Mouse (Mus musculus) CH12.LX (cell line): Measurements from ENCODE around the gene Mark4. TPM values are rescaled to one million over a fixed set of nuclear protein-coding genes. Genes with fewer than 3 reads are reported as not detected.

Experiments used
- DNase-seq: peaks from one replicate; pipeline ENCODE4 v3.0.0-alpha.2; 2013; ENCODE audit errors: extremely low read depth
- H3K27ac ChIP-seq: 2 replicates; pipeline ENCODE4 v1.5.1; 2012; ENCODE audit warnings: low read depth, mild to moderate bottlenecking, control low read depth, moderate library complexity; ENCODE audit not compliant: insufficient read depth
- H3K27me3 ChIP-seq: replicated peaks from 2 replicates; pipeline ENCODE3; 2012; ENCODE audit warnings: inconsistent platforms
- H3K36me3 ChIP-seq, 2 experiments: replicated peaks in 1 of 2; 2 replicates each; pipeline versions ENCODE3 to v1.6.1; 2012; ENCODE audit warnings: inconsistent platforms in 1 of 2, low read length in 1 of 2, mild to moderate bottlenecking in 1 of 2, mixed read lengths in 1 of 2, moderate library complexity in 1 of 2; ENCODE audit not compliant: control insufficient read depth in 1 of 2, insufficient read depth in 1 of 2
- H3K4me1 ChIP-seq, 2 experiments: 2 replicates each; pipeline ENCODE4 v1.6.1; 2012; ENCODE audit warnings: inconsistent platforms in 1 of 2, moderate library complexity in 1 of 2; ENCODE audit not compliant: insufficient read depth in 2 of 2, control insufficient read depth in 1 of 2
- H3K4me2 ChIP-seq: 2 replicates; pipeline ENCODE4 v1.6.1; 2012; ENCODE audit warnings: low read depth, mild to moderate bottlenecking, control low read depth; ENCODE audit not compliant: poor library complexity, insufficient read depth, severe bottlenecking
- H3K4me3 ChIP-seq, 3 experiments: fragments of 150-350 bp in 1 of 3; sonication (generic) in 1 of 3; replicated peaks in 1 of 3; 2 replicates each; pipeline versions ENCODE3 to v1.5.1; 2011 to 2012; ENCODE audit warnings: low read depth in 2 of 3, low read length in 2 of 3, mild to moderate bottlenecking in 2 of 3, moderate library complexity in 2 of 3, control low read depth in 1 of 3, improper control_type of control experiment in 1 of 3, inconsistent platforms in 1 of 3, mixed read lengths in 1 of 3; ENCODE audit not compliant: poor library complexity in 1 of 3
- H3K79me2 ChIP-seq: replicated peaks from 2 replicates; pipeline ENCODE4 v1.6.1; 2012; ENCODE audit warnings: mild to moderate bottlenecking, moderate library complexity; ENCODE audit not compliant: control insufficient read depth, poor library complexity, insufficient read depth, severe bottlenecking; ENCODE audit errors: extremely low read depth
- H3K9ac ChIP-seq: 2 replicates; pipeline ENCODE4 v1.6.1; 2012; ENCODE audit warnings: low read depth, mild to moderate bottlenecking, control low read depth, moderate library complexity; ENCODE audit not compliant: insufficient read depth
- H3K9me3 ChIP-seq: replicated peaks from 2 replicates; pipeline ENCODE3; 2012; ENCODE audit warnings: low read length, inconsistent platforms, mixed read lengths
- BHLHE40 ChIP-seq: IDR thresholded peaks from 2 replicates; pipeline ENCODE4 v1.6.1; 2011; ENCODE audit warnings: mild to moderate bottlenecking, low read depth, low read length, improper control_type of control experiment
- MYC ChIP-seq: IDR thresholded peaks from 2 replicates; pipeline ENCODE4 v1.6.1; 2011; ENCODE audit warnings: low read depth, mild to moderate bottlenecking, improper control_type of control experiment, low read length
- NRF1 ChIP-seq: IDR thresholded peaks from 2 replicates; pipeline ENCODE4 v1.6.1; 2014; ENCODE audit warnings: low read depth, mild to moderate bottlenecking, inconsistent platforms, low read length, improper control_type of control experiment, moderate library complexity
- RCOR1 ChIP-seq: conservative IDR thresholded peaks from 2 replicates; pipeline ENCODE4 v1.6.1; 2012; ENCODE audit warnings: low read depth, mild to moderate bottlenecking, inconsistent platforms, low read length, improper control_type of control experiment
- USF2 ChIP-seq: conservative IDR thresholded peaks from 2 replicates; pipeline ENCODE4 v1.6.1; 2011; ENCODE audit warnings: low read depth, low read length, improper control_type of control experiment
- dilution Hi-C: fragments of 300-500 bp; cut with MboI; formaldehyde crosslinking; loops from 2 replicates; pipeline ENCODE4 v1.14.3; 2020; ENCODE audit warnings: low sequenced_read_pairs; ENCODE audit not compliant: extremely low pct_unique_long_range_greater_than_20kb, extremely low pct_ligation_motif_present
- in situ Hi-C: fragments of 300-500 bp; cut with MboI; formaldehyde crosslinking; loops from 3 replicates; pipeline ENCODE4 v1.14.3; 2019; ENCODE audit warnings: low sequenced_read_pairs, low pct_ligation_motif_present, low pct_unique_long_range_greater_than_20kb, mixed read lengths
- polyA plus RNA-seq: library from polyadenylated mRNA; unstranded; fragments of >175 nt; gene quantifications from 2 replicates; pipeline ENCODE4 v1.2.1, GENCODE M21; 2012; ENCODE audit warnings: low read depth; ENCODE audit not compliant: insufficient read length
- total RNA-seq, 2 experiments: library from RNA; depleted of rRNA; stranded (reverse); fragments of 300-350 nt in 1 of 2; fragments of >200 nt in 1 of 2; gene quantifications; 2 replicates each; pipeline ENCODE4 v1.2.3; 2012 to 2014

The Mark4 gene
- total and polyA plus RNA-seq, 3 experiments: 1.7 to 11.9 (median 7.3) TPM

GRCm38 (mm10) chr7:19464367-19465307, 6.0 kb upstream of the Mark4 start:
- Histone ChIP-seq H3K27ac (no peak overlapping the region), H3K4me2 (no peak overlapping the region), H3K4me3 (no peak overlapping the region), H3K9me3 (peaks cover 8% of the 10 kb centered on the region), H3K36me3 (no peaks in the 10 kb centered on the region), H3K4me1 (peaks cover 2 to 13% of the 10 kb centered on the region in 2 experiments), H3K9ac (no peak overlapping the region), H3K27me3 (peaks cover 53% of the 10 kb centered on the region), H3K79me2 (no peaks in the 10 kb centered on the region)
- no peak for DNase-seq
- in situ Hi-C loops (no loop called here), dilution Hi-C loops (no loop called here)
- no peak for TF ChIP-seq NRF1

GRCm38 (mm10) chr7:19462884-19463381, 4.3 kb upstream of the Mark4 start, which contains the start of gene Exoc3l2:
TSS of gene Exoc3l2 (plus strand) at chr7:19463331.
- in situ Hi-C loops: no loop called here
- Histone ChIP-seq H3K4me1 (peaks cover 5 to 17% of the 10 kb centered on the region in 2 experiments), H3K36me3 (no peaks in the 10 kb centered on the region), H3K27me3 (peaks cover 47% of the 10 kb centered on the region), H3K4me3 (no peak within 1 kb of the TSS), H3K4me2 (no peak within 1 kb of the TSS), H3K79me2 (no peaks in the 10 kb centered on the region), H3K9me3 (no peaks in the 10 kb centered on the region), H3K9ac (no peak within 1 kb of the TSS), H3K27ac (no peak within 1 kb of the TSS)
- no peak for TF ChIP-seq RCOR1
- TF ChIP-seq USF2: no peak
- no peak for DNase-seq
- dilution Hi-C loops: no loop called here

DNA sequence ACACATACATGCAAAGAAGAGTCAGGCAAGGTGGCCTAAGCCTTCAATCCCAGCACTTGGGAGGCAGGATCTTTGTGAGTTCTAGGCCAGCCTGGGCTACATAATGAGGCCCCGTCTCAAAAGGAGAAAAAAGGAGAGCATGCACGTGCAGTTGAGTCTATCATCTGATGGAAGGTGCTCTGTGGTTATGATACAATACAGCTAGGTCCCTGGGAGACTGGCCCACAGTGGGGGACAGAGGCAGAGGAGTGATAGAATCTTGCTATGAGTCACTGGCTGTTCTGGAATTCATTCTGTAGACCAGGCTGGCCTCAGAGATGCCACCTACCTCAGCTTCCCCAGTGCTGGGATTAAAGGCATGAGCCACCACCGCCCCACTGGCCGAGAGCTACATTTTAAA, 3.8 kb upstream of the Mark4 start:
- Histone ChIP-seq H3K27me3 (peaks cover 44% of the 10 kb centered on the region), H3K79me2 (no peaks in the 10 kb centered on the region), H3K36me3 (no peaks in the 10 kb centered on the region), H3K27ac (no peak overlapping the region), H3K4me3 (no peak overlapping the region), H3K4me1 (peaks cover 5 to 18% of the 10 kb centered on the region in 2 experiments), H3K4me2 (no peak overlapping the region), H3K9ac (no peak overlapping the region), H3K9me3 (no peaks in the 10 kb centered on the region)
- 0 out of 2 replicates have a peak, but pooled peaks have one; percentile 25 for TF ChIP-seq BHLHE40
- no peak for TF ChIP-seq MYC
- DNase-seq: no peak
- in situ Hi-C loops (no loop called here), dilution Hi-C loops (no loop called here)
